Mouse (Mus musculus) hindlimb bud, embryonic 11.5 days (tissue): ENCODE measurements around the gene March4.

Experiments used
- DNase-seq: peaks from one replicate; pipeline ENCODE4 v3.0.0-alpha.2; 2012; ENCODE audit warnings: low read depth, low spot score; ENCODE audit errors: extremely low spot score

The March4 gene

DNA sequence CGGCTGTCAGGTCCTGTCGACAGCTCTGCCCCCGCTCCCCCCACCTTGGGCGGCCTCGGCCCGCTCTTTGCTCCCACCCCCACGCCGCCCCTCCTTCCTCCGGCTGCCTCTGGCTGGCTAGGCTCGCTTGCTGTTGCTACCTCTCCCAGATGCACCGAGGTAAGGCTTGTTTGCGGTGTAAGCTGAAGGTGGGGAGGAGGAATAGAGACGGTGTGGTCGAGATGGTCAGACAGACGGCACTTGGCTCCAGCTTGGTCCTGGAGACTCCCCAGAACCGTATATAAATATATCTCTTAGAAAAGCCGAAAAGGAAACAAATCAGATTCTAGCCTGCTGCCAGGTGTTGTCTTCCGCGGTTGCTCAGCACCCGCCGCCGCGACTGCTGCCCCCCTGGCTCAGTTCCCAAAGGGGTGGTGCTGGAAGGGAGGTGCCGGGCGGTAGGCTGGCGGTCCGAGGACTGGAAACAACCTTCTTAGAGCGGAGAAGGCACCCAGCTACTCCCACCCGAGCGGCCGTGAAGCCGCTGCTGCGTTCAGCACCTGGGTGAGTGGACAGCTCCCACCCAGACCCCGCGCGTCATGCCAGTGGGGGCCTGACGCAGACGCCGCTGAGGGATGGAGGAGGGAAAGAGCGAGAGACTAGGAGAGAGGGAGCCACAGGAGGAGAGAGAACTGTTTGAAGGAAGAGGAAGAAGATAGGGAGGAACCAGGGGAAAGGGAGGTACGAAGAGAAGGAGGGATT, at the start of gene March4:
March4 (minus strand) TSS at position 320 of the 741 bp plus-strand sequence.
- peak; percentile 69 for DNase-seq

DNA sequence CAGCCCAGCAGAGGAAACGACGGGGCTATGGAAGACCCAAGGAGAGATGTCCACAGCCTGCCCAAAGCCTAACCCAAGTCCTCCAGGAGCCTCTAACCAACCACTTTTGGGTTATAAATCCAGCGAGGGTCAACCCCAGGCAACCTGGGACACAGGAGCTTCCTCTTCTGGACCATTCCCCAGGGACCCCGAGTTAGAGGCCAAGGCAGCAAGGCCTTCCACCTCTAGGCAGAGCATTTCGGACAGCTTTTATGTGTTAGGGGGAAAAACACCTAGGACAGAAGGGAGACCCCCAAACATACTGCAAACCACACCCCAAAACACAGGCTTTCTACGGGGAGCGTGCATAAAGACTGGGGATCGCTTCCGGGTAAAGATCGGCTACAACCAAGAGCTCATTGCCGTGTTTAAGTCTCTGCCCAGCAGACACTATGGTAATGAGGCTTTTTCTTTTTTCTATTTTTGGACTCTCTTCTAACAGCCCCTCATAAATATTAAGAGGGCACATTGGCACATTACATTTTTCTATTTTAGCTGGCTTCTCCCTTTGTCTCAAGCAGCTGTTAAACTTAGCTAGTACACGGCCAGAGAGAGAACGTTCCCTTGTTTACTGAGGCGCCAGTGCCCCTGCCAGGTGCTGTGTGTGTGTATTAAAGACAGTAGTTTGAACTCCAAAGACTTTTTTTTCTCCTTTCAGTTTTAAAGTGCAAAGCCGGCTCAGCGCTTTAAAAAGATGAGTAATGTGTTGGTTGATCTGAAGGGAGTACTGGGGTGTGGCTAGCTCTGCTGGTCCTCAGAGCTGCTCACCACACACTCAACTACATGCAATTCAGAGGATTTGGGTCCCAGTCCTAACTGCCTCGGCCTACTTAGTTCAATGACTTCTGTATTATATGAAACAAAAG, 49.5 kb upstream of the March4 start:
- DNase-seq, result no peak

DNA sequence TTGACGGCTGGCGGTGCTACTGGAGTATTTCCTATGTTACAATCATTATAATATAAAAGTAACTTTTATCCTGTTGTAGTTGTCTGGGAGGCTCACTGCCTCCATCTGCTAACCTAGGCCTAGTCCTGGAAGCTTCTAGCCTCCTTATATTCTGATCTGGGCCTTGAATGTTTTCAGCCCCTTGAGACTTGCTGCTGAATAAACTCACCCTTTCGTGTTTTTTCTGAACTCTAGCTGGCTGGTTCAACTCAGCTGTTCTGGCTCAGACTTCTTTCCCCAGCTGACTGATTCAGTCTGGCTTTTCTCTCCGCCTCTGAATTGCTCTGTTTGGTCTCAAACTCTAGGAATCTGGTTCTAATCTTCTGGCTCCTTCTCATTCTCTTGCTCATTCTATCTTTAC, 47.2 kb upstream of the March4 start:
- no peak for DNase-seq

DNA sequence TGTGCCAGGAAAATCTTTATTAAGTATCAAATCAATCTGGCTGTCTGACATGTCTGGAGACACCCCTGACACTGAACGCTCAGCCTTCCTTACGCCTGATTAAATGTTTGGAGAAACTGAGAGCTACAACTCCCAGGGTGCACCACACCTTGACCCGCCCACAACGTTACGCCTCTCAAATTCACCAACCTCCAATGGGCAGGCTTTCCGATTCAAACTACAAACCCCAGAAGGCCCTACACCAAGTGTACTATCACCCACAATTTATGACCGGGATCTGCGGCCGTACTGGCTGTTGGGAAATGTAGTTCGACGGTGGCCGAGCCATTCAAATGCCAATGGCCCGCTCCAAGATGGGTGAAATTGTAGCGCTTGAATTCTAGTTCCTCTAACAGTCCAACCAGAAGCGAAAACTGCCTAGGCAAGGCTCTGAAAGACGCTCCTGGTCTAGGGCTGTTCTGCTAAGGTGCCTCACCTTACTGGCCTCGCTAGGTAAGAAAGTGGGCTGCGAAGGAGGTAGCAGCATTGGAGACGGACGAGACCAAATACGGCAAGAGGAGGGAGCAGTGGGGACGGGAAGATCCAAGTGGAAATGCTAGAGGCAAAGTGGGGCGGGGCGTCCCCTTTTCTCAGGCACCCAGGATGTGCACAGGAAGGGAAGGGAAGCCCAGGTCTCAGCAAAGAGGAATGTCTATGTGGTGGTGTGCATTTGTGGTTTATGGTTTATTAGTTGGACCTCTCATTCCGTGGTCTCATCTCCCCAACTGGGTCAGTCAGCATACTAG, 46.4 kb upstream of the March4 start, which contains the start of gene Smarcal1:
Smarcal1 (plus strand) TSS at position 305 of the 785 bp plus-strand sequence.
- DNase-seq, result peak; percentile 88

DNA sequence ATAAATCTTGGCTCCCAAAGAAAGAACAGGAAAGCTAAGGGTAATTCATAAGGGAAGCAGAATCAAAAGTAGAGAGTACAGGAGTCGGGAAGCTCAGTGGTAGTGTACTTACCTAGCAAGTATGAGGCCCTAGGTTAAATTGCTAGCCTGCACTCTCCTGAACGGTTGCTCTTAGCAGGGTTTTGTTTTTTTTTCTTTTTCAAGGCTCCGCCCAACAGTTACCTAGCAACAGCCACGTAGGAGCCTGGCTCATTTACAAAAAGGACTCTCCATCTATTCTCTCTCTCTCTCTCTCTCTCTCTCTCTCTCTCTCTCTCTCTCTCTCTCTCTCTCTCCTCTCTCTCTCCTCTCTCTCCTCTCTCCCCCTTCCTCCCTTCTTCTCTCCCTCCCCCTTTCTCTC, 42.1 kb upstream of the March4 start:
- no peak for DNase-seq

DNA sequence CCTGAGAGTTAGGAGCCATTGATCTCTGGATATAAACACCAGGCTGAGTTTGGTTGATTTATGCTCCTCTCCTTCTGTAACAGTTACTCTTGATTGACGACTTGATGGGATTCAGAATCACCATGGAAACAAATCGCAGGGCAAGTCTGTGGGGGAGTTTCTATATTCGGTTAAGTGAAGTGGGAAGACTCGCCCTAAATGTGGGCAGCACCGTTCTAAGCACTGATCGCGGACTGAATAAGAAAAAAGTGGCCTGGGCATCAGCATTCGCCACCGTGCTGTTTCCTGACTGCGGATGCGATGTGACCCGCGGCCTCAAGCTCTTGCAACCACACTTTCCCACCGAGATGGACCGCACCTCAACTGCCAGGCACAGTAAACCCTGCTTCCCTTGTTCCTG, 41.6 kb upstream of the March4 start:
- DNase-seq, result no peak

DNA sequence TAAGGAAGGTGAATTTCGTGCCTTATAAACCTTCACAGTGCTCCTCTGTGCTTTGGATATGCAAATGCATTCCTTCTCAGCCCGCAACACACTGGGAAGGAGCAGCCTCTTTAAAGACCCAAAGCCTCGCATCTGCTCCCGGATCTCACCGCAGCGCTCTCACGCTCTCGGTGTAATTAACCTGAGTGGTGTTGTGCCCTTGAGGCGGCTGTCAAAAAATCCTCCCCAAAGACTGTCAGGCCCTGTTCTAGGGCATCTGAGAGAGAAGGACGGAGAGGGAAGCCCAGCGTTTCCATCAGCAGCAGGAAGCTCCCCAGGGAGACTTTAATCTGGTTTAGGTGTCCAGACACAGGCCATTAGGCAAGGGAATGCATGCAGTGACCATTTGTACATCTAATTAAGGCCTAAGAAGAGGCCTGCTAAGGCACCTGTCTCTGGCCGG, 40.8 kb upstream of the March4 start:
- no peak for DNase-seq

DNA sequence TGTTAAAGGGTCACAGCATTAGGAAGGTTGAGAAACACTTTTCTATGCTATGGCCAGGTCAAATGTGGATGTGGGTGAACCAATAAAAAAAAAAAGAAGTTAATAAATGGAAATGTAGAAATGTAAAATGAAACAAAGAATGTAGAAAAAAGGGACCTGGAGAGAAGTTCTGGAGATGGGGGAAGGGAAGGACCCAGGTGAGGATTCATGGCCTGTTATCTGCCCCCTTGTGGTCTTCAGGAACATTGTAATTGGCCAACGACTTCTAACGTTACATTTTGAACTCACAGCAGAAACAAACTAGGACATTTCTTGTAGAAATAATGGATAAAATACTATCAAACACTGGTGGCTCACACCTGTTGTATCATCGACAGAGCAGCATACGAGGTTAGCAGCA, 38.4 kb upstream of the March4 start:
- DNase-seq, result no peak

DNA sequence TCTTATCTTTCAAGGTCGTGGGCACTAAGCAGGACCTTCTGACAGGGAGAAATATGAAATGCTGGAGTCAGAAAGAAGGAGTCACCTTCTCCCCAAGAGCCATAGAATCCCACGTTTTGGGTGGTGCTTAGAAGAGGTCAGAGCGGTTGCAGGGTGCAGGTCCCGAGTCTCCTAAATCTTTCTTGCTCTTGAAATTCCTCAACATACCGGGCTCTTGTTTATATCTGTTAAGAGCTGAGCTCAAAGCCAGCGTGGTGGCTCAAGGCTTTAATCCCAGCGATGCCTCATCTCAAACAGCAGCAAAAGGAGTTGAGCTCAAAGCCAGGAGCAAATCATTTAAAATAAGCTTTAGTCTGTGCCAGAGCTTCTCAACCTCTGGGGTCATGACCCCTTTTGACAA, 37.9 kb upstream of the March4 start:
- DNase-seq, result no peak

DNA sequence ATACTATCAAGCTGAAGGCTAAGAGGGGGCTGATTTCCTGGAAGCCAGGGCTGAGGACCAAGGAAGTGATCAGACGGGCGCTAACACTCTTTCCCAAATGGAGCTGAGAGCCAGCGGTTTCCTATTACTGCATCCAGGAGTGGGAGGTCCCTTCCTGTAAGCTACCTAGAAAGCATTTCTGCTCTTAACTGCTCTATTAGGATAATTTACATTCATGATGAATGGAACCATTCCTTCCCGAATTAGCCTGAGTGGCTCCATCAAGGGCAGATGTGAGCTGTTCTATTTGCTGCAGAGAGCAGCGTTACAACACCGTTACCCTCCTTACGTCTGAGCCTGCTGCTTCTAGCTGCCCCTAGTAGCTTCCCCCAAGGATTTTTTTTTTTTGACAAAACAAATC, 37.3 kb upstream of the March4 start:
- no peak for DNase-seq

DNA sequence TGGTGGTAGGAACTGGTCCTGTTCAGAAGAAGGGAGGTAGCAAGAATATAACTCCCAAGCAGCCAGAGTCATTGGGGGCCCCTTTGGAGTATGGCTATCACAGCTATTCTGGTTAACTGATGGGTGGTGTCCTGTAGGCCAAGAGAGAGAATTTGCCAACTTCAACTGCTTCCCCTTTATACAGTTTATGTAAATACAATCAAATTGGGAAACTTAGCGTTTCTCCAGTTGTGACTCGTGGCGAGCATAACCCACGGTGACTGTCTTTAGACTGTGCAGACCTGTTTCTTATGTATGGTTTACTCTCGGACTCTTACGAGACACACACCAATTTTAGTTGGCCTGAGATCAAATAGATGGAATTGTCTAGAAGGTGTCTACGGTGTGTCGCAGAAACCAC, 32.0 kb upstream of the March4 start:
- no peak for DNase-seq

DNA sequence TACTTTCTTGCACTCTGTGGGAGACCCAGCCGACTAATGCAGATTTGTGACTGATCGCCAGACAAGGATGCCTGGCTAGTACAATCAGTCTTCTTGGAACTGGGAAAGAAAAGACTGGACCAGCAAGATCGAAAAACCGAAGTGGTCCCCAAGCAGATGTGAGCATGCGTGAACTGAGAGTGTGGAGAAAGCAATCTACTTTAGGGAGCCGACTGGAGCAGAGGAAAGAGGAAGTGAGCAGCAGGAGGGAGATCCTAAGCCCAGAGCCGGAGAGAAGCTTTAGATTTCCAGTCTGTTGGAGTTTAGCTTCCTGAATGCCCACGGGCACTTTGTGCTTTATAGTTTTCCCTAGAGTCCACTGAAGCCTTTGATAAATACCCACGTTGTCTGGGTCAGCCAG, 30.3 kb upstream of the March4 start:
- no peak for DNase-seq

DNA sequence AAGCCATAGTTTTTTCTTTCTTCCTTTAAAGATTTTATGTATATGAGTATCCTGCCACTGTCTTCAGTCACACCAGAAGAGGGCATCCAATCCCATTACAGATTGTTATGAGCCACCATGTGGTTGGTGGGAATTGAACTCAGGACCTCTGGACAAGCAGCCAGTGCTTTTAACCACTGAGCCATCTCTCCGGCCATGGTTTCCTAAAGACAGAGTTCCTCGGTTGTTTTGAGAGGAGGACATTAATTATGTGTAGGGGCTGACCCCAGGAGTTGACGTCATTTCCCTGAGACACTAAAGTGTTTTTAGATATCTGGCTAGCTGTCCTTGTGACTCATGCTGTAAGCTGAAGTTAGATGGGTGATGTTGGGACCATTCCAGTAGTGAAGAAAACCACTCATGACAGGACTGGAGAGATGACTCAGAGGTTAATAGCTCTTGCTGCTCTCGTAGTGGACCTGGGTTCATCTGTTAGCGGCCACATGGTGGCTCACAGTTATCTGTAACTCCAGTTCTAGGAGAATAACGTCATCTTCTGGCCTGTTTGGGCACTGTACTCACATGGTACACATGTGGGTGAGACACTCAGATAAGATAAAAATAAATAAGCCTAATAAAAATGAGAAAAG, 27.7 kb upstream of the March4 start:
- DNase-seq, result no peak

DNA sequence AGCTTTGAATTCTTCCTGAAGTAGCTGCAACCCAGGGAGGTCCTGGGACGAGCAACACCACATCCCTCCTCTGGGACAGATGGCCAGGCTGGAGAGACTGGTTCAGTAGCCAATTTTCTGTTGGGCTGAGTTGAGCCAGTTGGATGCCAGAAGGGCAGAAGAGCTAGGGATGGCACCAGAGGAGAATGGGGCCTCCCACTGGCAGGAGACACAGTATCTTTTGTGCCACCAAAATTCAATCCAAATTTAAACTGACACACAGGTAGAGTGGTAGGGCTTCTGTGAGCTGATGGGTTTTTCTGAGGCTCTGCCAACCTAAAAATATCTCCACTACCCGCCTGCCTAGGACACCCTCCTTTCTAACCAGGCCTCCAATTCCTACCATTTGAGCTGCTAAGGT, 21.9 kb upstream of the March4 start:
- no peak for DNase-seq

DNA sequence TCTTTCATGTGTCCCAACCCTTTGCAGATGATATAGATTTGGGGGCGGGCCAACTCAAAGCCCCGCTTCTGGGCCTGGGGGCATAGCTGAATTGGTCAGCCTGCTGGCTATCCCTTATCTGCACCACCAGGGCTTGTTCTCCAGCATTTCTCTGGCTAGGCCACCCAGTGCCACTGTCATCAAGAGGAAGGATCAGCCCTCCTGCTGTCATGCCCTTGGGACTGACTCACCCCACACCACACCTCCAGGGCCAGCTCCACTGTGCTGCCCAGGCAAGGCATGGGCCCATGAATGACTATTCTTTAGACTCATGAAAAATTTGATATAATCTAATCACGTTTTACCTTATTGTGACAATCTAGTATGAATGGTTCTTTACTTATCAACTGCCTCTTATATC, 19.7 kb upstream of the March4 start:
- DNase-seq, result no peak

DNA sequence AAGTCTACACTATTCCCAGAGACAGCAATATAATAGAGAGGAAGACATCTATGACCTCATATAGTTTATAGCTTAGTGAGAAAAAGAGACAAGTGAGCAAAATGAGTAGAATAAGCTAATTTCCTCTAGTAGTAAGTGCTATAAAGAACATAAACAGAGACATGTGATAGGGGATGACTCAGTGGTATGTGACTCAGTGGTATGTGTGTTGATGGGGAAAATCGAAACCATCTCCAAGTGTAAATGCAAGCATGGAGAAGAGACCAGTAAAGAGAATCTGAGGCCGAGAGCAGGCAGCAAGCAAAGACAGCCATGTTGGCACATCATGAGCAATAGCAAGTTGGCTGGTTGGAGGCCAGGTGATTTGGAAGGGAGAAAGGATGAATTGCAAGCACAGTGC, 13.6 kb upstream of the March4 start:
- DNase-seq, result no peak

DNA sequence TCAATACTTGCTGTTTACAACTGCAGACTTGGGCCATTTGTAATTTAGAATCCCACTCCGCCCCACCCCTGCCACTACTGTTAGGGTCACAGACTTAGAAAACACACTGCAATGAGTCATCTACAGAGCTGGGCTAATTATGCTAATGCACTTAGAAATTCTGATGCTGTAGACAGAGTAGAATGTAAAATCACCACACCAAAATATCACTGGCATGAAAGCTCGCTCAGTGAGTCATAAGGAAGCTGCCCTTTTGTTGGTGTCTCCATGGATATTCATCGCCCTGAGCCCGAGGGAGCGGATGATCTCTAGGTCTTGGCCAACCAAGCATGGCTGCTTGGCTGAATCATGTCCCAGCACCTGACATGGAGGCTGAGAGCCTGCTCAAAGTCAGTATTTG, 1.5 kb upstream of the March4 start:
- no peak for DNase-seq

DNA sequence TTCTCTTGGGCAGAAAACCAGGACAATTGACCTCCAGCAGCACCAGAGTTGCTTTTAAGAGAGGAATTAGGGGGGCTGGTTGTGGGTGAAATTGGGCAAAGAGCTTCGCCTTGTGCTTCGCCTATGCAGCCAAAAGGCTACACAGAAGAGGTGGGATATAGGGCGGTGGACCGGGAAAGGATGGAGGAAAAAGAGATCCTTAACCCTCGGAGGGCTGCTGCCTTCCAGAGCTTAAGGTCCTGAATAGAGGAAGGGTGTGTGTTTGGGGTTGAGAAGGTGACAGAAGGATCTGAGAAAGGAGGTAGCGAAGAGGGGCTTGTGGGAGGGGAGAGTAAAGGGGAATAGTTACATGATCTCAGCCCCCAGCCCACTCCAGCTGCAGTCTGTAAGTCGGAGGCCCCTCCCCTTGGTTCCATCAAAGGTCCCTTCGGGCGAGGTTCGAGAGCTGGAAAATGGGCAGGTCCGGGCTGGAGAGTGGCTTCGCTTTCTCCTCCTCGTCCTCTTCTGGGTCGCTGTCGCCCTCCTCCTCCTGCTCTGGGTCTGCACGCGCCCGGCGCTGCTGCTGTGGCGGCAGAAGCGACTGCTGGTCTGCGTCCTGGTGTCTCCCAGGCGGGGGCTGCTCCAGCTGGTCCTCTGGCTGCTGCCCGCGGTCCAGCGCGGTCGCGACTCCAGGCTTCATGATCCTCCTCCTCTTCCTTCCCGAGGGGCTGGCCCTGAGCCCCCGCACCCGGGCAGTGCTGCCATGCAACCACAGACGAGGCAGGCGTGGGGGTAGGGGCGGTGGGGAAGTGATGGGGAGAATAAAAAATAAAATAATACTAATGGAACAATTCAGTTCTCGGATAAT, 782 bp downstream of the March4 start:
- DNase-seq, result no peak

DNA sequence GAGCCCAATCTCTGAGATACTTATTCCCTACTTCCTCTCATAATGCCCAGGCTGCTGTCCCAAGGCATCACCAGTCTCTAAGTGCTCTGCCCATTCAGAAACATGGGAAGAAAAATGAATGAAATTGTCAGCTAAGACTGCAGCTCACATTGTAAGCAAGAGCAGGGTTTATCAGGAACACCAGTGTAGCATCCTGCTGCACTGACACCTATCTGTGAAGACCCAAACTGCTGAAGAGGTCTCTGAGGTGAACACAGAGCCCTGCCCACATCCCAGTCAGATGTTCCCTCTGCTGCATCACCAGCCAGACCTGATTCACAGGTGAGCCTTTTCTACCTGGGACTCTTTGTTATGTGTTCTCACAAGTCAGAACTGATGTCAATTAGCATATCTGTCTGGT, 3.3 kb downstream of the March4 start:
- DNase-seq, result no peak

DNA sequence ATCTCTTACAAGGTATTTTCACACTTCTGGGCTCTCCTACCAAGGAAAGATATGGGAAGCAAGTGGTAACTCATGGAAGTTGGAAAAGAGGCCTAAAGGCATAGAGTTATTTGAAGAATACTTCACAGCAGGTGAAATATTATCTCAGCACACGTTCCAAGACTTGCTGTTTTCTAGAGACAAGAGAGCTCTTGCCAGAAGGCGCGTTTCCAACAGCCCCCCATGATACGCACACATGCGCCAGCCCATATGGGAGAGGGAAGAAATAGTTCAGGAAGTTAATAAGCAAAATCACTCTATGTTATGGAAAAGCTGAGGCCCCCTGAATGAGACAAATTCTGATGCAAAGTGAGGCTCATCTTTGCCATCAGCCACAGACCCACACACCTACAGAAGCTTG, 3.8 kb downstream of the March4 start:
- no peak for DNase-seq
